9 mouse cellular contexts compared by ENCODE assay signal in the genomic region with DNA sequence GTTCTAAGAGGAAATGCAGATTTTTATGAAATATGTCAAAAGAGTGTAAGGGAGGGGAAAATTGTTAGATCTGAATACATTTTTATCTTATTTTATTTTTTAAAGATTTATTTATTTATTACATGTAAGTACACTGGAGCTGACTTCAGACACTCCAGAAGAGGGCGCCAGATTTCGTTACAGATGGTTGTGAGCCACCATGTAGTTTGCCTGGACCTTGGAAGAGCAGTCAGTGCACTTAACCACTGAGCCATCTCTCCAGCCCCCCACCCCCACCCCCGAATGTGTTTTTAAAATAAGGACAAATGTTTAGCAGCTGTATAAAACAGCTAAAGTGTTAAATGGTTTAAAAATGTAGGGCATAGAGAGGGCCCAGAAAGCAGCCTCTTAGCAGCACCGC. TPM values are rescaled to one million over a fixed set of nuclear protein-coding genes. Genes with fewer than 3 reads are reported as not detected.
DNase-seq lines count a peak whose midpoint lies in the region; ATAC-seq and TF ChIP-seq lines count a peak whose summit lies in the region.
"Had no signal": no experiment of that assay in that cellular context is flagged by ENCODE, and none has a peak within 500 bp of the region (broad histone marks: within the 10 kb centered on the region; RNA-seq: fewer than 3 reads in every experiment).

No protein-coding gene starts in this region.

- H3K4me3 ChIP-seq in lung, embryonic 14.5 days (ENCODE audit: low read depth, low read length), result no peak overlapping the region

- H3K4me2 ChIP-seq in lung, embryonic 14.5 days, result no peak overlapping the region

- no peak overlapping the region for H3K9ac ChIP-seq in lung, embryonic 14.5 days

- no peaks in the 10 kb centered on the region for H3K27me3 ChIP-seq in lung, embryonic 14.5 days (ENCODE audit: insufficient read depth, low read length)

- peak; percentile 70 for TF ChIP-seq CTCF in lung, embryonic 14.5 days (IDR thresholded peaks at IDR 0.05; ENCODE audit: low read depth)

- no peak overlapping the region for H3K27ac ChIP-seq in lung, embryonic 14.5 days (ENCODE audit: low read depth)

- H3K36me3 ChIP-seq in lung, embryonic 14.5 days (ENCODE audit: insufficient read depth), result no peaks in the 10 kb centered on the region
- H3K36me3 ChIP-seq: G1E had no signal

- 26% methylated on average over 4 of the region's 4 CpGs for WGBS in lung, embryonic 14.5 days

- no peaks in the 10 kb centered on the region for H3K9me3 ChIP-seq in lung, embryonic 14.5 days (ENCODE audit: low read depth, low read length)
- H3K9me3 ChIP-seq: G1E had no signal

- ATAC-seq in lung, embryonic 14.5 days (ENCODE audit: insufficient read depth), result no peak

- DNase-seq in embryo, embryonic 10 days (ENCODE audit: low spot score), result peak; percentile 76
- no peak for DNase-seq in embryo, embryonic 9.5 days (ENCODE audit: extremely low spot score)
- peak; percentile 53 to 69 for DNase-seq in right cerebral cortex, adult 2 months (ENCODE audit: low spot score in 2 of 2)
- no peak for DNase-seq in right cerebral cortex, postnatal 25 days
- peak; percentile 61 to 76 for DNase-seq in cerebellum, postnatal 25 days
- DNase-seq in kidney, adult 8-10 months, result peak; percentile 54 to 75
- peak; percentile 77 for DNase-seq in lung, embryonic 14.5 days
- DNase-seq in thymus, postnatal 36 days, result peak; percentile 54 to 63

- no peaks in the 10 kb centered on the region for H3K4me1 ChIP-seq in lung, embryonic 14.5 days (ENCODE audit: insufficient read depth)

RNA-seq across cellular contexts. Expression of gene Zbtb24, which starts 15.6 kb away (rescaled TPM):
- 17.1 and 19.2 TPM in 2 replicates for polyA plus RNA-seq in lung, embryonic 14.5 days (2014; fragmentation: Nextera tagmentation; extraction: Ambion mirVana)

RNA-seq across cellular contexts. Expression of gene Mical1, which starts 41.5 kb away (rescaled TPM):
- 75.1 and 78.7 TPM in 2 replicates for polyA plus RNA-seq in lung, embryonic 14.5 days (2014; fragmentation: Nextera tagmentation; extraction: Ambion mirVana)

RNA-seq across cellular contexts. Expression of gene Smpd2, which starts 55.5 kb away (rescaled TPM):
- 61.4 and 62.4 TPM in 2 replicates for polyA plus RNA-seq in lung, embryonic 14.5 days (2014; fragmentation: Nextera tagmentation; extraction: Ambion mirVana)

RNA-seq across cellular contexts. Expression of gene Ppil6, which starts 55.6 kb away (rescaled TPM):
- 0.73 and 1.2 TPM in 2 replicates for polyA plus RNA-seq in lung, embryonic 14.5 days (2014; fragmentation: Nextera tagmentation; extraction: Ambion mirVana)

Comparison
In these comparisons a context has a peak if more than half of its experiments do, and no peak if none do; other contexts are left out.
1. DNase-seq: peak in embryo, embryonic 10 days (single experiment), right cerebral cortex, adult 2 months (2 of 2), cerebellum, postnatal 25 days (2 of 2), kidney, adult 8-10 months (2 of 2), lung, embryonic 14.5 days (single experiment) and thymus, postnatal 36 days (2 of 2); none in embryo, embryonic 9.5 days (single experiment) and right cerebral cortex, postnatal 25 days (single experiment).